Mouse (Mus musculus) myocyte (in vitro differentiated cells): ENCODE data around the gene Phf21a. TPM values are rescaled to one million over a fixed set of nuclear protein-coding genes. Genes with fewer than 3 reads are reported as not detected.

Source experiments
- H3K27me3 ChIP-seq: one replicate; pipeline ENCODE4 v1.6.1; 2011; ENCODE audit not compliant: control insufficient read depth, insufficient read depth, insufficient read length
- H3K36me3 ChIP-seq: one replicate; pipeline ENCODE4 v1.6.1; 2011; ENCODE audit not compliant: control insufficient read depth, insufficient read depth
- H3K4me2 ChIP-seq: one replicate; pipeline ENCODE4 v1.6.1; 2011; ENCODE audit warnings: low read depth, control low read depth
- H3K4me3 ChIP-seq: one replicate; pipeline ENCODE4 v1.5.1; 2011; ENCODE audit warnings: mild to moderate bottlenecking, control low read depth, moderate library complexity
- H3K79me2 ChIP-seq: one replicate; pipeline ENCODE4 v1.6.1; 2011; ENCODE audit not compliant: control insufficient read depth, insufficient read depth
- H3ac ChIP-seq: one replicate; pipeline ENCODE4 v1.6.1; 2011; ENCODE audit not compliant: control insufficient read depth, insufficient read length
- CEBPB ChIP-seq: IDR thresholded peaks from 2 replicates; pipeline ENCODE4 v1.6.1; 2011; ENCODE audit warnings: mild to moderate bottlenecking, moderate library complexity; ENCODE audit not compliant: poor library complexity, insufficient read depth, severe bottlenecking
- E2F4 ChIP-seq: IDR thresholded peaks from one replicate; pipeline ENCODE4 v1.6.1; 2011; ENCODE audit warnings: mild to moderate bottlenecking, control low read depth, moderate library complexity; ENCODE audit not compliant: insufficient read depth
- MAX ChIP-seq: IDR thresholded peaks from one replicate; pipeline ENCODE4 v1.6.1; 2011; ENCODE audit warnings: low read depth, mild to moderate bottlenecking, control low read depth
- MYOD1 ChIP-seq, 3 experiments: IDR thresholded peaks; one replicate each; pipeline ENCODE4 v1.6.1; 2011; ENCODE audit warnings: control low read depth in 2 of 3, low read depth in 2 of 3, mild to moderate bottlenecking in 2 of 3, moderate library complexity in 1 of 3; ENCODE audit not compliant: insufficient read length in 2 of 3, control insufficient read depth in 1 of 3
- MYOG ChIP-seq, 3 experiments: IDR thresholded peaks; one replicate each; pipeline ENCODE4 v1.6.1; 2011; ENCODE audit warnings: control low read depth in 2 of 3, low read depth in 2 of 3, mild to moderate bottlenecking in 2 of 3; ENCODE audit not compliant: insufficient read length in 2 of 3, control insufficient read depth in 1 of 3, insufficient read depth in 1 of 3
- POLR2A ChIP-seq: IDR thresholded peaks from one replicate; pipeline ENCODE4 v1.6.1; 2011; ENCODE audit warnings: low read depth, mild to moderate bottlenecking, control low read depth, moderate library complexity; ENCODE audit not compliant: insufficient read length
- POLR2AphosphoS2 ChIP-seq: IDR thresholded peaks from one replicate; pipeline ENCODE4 v1.6.1; 2011; ENCODE audit warnings: low read depth, control low read depth; ENCODE audit not compliant: insufficient read length
- REST ChIP-seq: IDR thresholded peaks from one replicate; pipeline ENCODE4 v1.6.1; 2011; ENCODE audit warnings: mild to moderate bottlenecking, control low read depth, moderate library complexity; ENCODE audit not compliant: insufficient read depth, insufficient read length
- SRF ChIP-seq: IDR thresholded peaks from one replicate; pipeline ENCODE4 v1.6.1; 2011; ENCODE audit warnings: low read depth; ENCODE audit not compliant: control insufficient read depth, insufficient read length
- TCF12 ChIP-seq: IDR thresholded peaks from one replicate; pipeline ENCODE4 v1.6.1; 2011; ENCODE audit warnings: mild to moderate bottlenecking, control low read depth; ENCODE audit not compliant: poor library complexity, insufficient read depth, severe bottlenecking
- TCF3 ChIP-seq: IDR thresholded peaks from one replicate; pipeline ENCODE4 v1.6.1; 2011; ENCODE audit warnings: low read depth, control low read depth; ENCODE audit not compliant: insufficient read length
- USF1 ChIP-seq: IDR thresholded peaks from one replicate; pipeline ENCODE4 v1.6.1; 2011; ENCODE audit warnings: low read depth, mild to moderate bottlenecking, control low read depth, moderate library complexity
- polyA plus RNA-seq: library from polyadenylated mRNA; unstranded; fragments of >200 nt; fragmentation: generic; extraction: Trizol; gene quantifications from one replicate; pipeline ENCODE4 v1.2.1, GENCODE M21; 2012; ENCODE audit warnings: missing spikeins

Phf21a gene
- polyA plus RNA-seq, 1 experiment: 14.7 TPM

DNA sequence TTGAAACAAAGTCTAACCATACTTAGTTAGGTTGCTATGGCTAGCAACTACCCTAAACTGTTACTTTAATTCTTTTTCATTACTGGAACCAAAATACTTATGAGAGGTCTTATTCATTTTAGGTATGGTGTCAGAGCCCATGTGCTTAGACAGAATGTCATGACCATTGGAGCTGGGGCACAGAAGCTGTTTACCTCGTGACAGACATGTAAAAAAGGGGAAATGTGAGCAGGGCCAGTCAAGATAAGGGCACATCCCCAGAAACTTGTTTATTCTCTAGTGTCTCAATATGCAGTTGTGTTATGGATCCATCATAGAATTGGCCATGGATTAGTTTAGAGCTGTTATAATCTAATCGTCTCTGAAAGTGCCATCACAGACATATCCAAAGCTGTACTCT, 157.6 kb downstream of the Phf21a start:
- Histone ChIP-seq H3K4me2 (no peak overlapping the region), H3K4me3 (no peak overlapping the region), H3K79me2 (no peaks in the 10 kb centered on the region), H3K36me3 (peaks cover 13% of the 10 kb centered on the region), H3ac (no peak overlapping the region), H3K27me3 (no peaks in the 10 kb centered on the region)
- TF ChIP-seq MYOD1 (IDR thresholded peaks at IDR 0.05; ENCODE audit: control insufficient read depth in 1 of 3, insufficient read length in 2 of 3, low read depth in 2 of 3): no peak
- TF ChIP-seq MAX: no peak
- TF ChIP-seq TCF3: no peak
- TF ChIP-seq TCF12: no peak
- no peak for TF ChIP-seq POLR2AphosphoS2
- TF ChIP-seq CEBPB: no peak

DNA sequence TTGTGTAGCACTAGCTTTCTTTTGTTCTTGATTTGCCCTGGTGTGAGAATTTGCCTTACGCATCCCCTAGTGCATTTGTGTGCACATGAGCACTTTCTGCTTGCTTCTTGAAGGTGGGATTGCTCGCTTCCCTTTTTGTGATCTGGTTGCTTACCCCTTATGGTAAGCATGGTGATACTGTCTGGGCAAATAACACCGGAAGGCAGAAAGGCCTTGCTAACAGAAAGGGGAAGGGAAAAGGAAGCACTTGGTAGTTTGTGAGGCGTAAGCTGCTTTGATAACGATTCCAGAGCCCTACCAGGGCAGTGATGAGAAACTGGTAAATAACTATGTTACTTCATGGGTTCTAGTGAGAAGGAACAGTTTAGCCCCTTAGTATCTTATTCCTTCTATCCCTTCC, 160.9 kb downstream of the Phf21a start:
- H3K27me3 ChIP-seq: no peaks in the 10 kb centered on the region
- H3K36me3 ChIP-seq: peaks cover 11% of the 10 kb centered on the region
- H3K79me2 ChIP-seq: no peaks in the 10 kb centered on the region
- H3K4me2 ChIP-seq: no peak overlapping the region
- no peak overlapping the region for H3ac ChIP-seq
- no peak overlapping the region for H3K4me3 ChIP-seq
- no peak for TF ChIP-seq E2F4
- TF ChIP-seq USF1: no peak
- TF ChIP-seq REST: no peak
- no peak for TF ChIP-seq SRF
- no peak for TF ChIP-seq MYOG (IDR thresholded peaks at IDR 0.05; ENCODE audit: control insufficient read depth in 1 of 3, insufficient read depth in 1 of 3, insufficient read length in 2 of 3, low read depth in 2 of 3)
- TF ChIP-seq POLR2AphosphoS2: no peak
- no peak for TF ChIP-seq MYOD1 (IDR thresholded peaks at IDR 0.05; ENCODE audit: control insufficient read depth in 1 of 3, insufficient read length in 2 of 3, low read depth in 2 of 3)
- no peak for TF ChIP-seq MAX
- no peak for TF ChIP-seq CEBPB
- no peak for TF ChIP-seq TCF12
- no peak for TF ChIP-seq POLR2A
- TF ChIP-seq TCF3: no peak

DNA sequence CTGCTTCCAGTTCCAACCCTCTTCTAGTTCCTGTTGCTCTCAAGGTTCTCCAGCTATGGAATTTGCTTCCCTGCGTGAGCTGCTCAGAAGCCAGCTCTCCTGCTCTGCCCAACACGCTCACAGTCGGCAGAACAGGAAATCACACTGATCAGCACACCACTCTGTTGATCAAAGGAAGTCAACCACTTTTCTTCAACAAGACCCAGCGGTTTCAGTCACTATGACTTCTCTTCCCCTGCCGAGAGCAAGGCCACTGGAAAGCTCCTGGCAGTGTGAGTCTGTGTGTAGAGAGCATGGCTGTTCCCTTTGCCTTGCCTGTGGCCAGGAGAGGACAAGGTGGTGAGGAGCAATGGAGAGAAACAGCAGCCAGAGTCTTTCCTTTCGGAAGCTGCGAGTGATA, 163.2 kb downstream of the Phf21a start:
- Histone ChIP-seq H3K4me3 (no peak overlapping the region), H3K79me2 (no peaks in the 10 kb centered on the region), H3K36me3 (peaks cover 11% of the 10 kb centered on the region), H3K4me2 (no peak overlapping the region), H3K27me3 (no peaks in the 10 kb centered on the region), H3ac (no peak overlapping the region)
- TF ChIP-seq REST (no peak), POLR2A (no peak), CEBPB (no peak), USF1 (no peak), TCF3 (no peak), MYOG (IDR thresholded peaks at IDR 0.05; ENCODE audit: control insufficient read depth in 1 of 3, insufficient read depth in 1 of 3, insufficient read length in 2 of 3, low read depth in 2 of 3) (no peak), MYOD1 (IDR thresholded peaks at IDR 0.05; ENCODE audit: control insufficient read depth in 1 of 3, insufficient read length in 2 of 3, low read depth in 2 of 3) (no peak), TCF12 (no peak), POLR2AphosphoS2 (no peak), SRF (no peak), MAX (no peak), E2F4 (no peak)

DNA sequence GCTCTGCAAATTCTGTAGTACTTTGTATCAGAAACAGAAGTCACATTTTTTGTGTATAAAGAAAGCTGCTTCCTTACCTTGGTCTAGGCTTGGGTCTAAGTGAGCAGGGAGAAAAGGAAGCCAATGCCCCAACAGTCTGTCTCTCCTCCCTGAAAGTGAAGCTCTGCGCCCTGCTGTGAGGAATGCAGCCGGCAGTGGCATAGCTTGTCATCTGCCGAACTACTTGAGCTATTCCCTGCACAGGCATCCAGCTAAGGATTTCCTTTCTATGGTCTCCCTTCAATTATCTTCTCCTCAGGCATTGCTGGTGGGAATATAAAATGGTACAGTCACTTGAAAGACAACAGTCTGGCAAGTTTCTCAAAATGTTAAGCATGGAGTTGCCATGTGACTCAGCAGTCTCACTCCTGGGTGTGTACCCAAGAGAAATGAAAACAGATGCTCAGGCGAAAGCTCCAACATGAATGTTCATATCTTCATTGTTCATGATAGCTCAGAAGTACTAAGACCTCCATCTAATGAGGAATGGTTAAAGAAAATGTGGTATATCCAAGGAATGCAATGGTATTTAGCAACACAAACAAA, 164.5 kb downstream of the Phf21a start:
- Histone ChIP-seq H3K27me3 (no peaks in the 10 kb centered on the region), H3K4me2 (no peak overlapping the region), H3K4me3 (no peak overlapping the region), H3ac (no peak overlapping the region), H3K36me3 (peaks cover 10% of the 10 kb centered on the region), H3K79me2 (no peaks in the 10 kb centered on the region)
- TF ChIP-seq USF1: peak; percentile 11
- TF ChIP-seq MYOD1 (IDR thresholded peaks at IDR 0.05; ENCODE audit: control insufficient read depth in 1 of 3, insufficient read length in 2 of 3, low read depth in 2 of 3): no peak

DNA sequence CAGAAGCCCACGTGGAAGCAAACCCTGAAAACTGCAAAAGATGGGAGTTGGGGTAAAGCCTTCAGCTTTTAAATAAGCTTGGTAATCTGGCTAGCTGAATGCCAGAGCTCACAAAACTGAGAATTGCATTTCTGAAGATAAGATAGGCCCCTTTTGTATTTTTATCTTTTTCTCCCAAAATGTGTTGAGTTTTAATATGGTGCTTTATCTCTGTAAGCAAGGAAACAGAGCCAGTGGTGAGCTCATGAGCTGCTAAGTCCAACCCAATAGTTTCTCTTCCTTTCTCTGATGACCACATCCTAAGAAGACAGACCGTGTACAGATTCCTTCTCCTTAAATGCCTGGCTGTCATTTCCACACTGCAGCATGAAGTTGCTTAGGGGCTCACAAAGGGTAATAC, 167.0 kb downstream of the Phf21a start:
- peaks cover 10% of the 10 kb centered on the region for H3K36me3 ChIP-seq
- no peak overlapping the region for H3K4me2 ChIP-seq
- H3ac ChIP-seq: no peak overlapping the region
- H3K79me2 ChIP-seq: no peaks in the 10 kb centered on the region
- no peak for TF ChIP-seq E2F4
- TF ChIP-seq SRF: no peak
- no peak for TF ChIP-seq CEBPB
- TF ChIP-seq REST: no peak
- no peak for TF ChIP-seq MYOD1 (IDR thresholded peaks at IDR 0.05; ENCODE audit: control insufficient read depth in 1 of 3, insufficient read length in 2 of 3, low read depth in 2 of 3)
- TF ChIP-seq POLR2A: no peak
- no peak for TF ChIP-seq USF1
- no peak for TF ChIP-seq TCF12
- TF ChIP-seq MAX: no peak
- TF ChIP-seq TCF3: no peak
- H3K4me3 ChIP-seq: no peak overlapping the region
- H3K27me3 ChIP-seq: no peaks in the 10 kb centered on the region
